11 mouse cellular contexts compared by ENCODE assay signal in the genomic region with DNA sequence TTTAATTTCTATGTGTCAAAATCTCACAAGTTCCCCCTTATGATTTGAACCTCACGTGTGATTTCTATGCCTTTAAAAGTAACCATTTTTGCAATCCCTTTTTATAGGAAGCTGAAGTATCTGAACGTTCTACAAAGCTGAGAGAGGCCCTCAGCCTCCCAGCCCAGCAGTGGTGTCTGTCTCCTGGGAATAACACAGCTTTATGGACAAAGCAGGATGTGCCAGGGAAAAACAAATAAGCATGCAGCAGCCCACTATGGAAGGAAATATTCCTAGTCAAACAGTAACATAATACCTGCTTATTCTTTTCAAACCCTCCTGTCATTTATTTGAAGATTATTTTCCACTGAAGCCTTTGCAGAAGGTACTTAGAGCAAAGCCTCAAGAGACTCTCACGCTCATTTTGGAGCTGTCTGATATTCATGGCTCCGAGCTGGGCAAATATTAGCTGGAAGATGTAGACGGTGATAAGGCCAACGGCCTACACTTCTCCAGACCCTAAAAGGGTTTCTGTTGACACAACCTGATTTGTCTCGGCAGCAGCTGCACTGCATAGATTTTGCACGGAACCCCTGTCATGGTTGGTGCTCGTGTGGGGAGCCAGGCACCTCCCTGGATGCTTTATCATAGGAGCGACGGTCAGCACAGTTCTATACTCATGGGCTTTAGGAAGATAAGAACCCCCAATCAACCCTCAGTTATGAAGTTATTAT. TPM values are rescaled to one million over a fixed set of nuclear protein-coding genes. Genes with fewer than 3 reads are reported as not detected.
DNase-seq lines count a peak whose midpoint lies in the region; ATAC-seq and TF ChIP-seq lines count a peak whose summit lies in the region.
"Had no signal": no experiment of that assay in that cellular context is flagged by ENCODE, and none has a peak within 500 bp of the region (broad histone marks: within the 10 kb centered on the region; RNA-seq: fewer than 3 reads in every experiment).

No protein-coding gene starts in this region.

- 32% methylated on average over 11 of the region's 11 CpGs for WGBS in heart, embryonic 16.5 days

- peak overlapping the region; percentile 60 for H3K9ac ChIP-seq in heart, embryonic 16.5 days (ENCODE audit: low read length)

- H3K4me1 ChIP-seq in heart, embryonic 16.5 days (ENCODE audit: control insufficient read depth, insufficient read depth, low read length) = peaks cover 29% of the 10 kb centered on the region
- H3K4me1 ChIP-seq in erythroblast, embryonic 14.5 days (ENCODE audit: control insufficient read depth) = peaks cover 85% of the 10 kb centered on the region

- H3K9me3 ChIP-seq in heart, embryonic 16.5 days (replicated peaks; ENCODE audit: control insufficient read depth, low read length) = no peaks in the 10 kb centered on the region
- no peaks in the 10 kb centered on the region for H3K9me3 ChIP-seq in erythroblast, embryonic 14.5 days (ENCODE audit: control insufficient read depth, low read length)

- DNase-seq in heart, postnatal 10 days = no peak
- DNase-seq in brain, embryonic 14.5 days (ENCODE audit: low read depth) = peak; percentile 53
- no peak for DNase-seq in B cell, adult 2 months
- no peak for DNase-seq in embryo, embryonic 10 days (ENCODE audit: low spot score)
- DNase-seq in left cerebral cortex, adult 11 months (ENCODE audit: low spot score) = no peak
- DNase-seq: kidney, postnatal 36 days; thymus, adult 18-20 months had no signal

- H3K4me2 ChIP-seq in heart, embryonic 16.5 days (ENCODE audit: low read depth, low read length) = peak overlapping the region; percentile 36; the same call in 1 of the 2 replicates

- no peak for TF ChIP-seq CTCF in brain, embryonic 14.5 days (IDR thresholded peaks at IDR 0.05; ENCODE audit: borderline replicate concordance, extremely low read depth, insufficient read depth, insufficient read length)

- no peaks in the 10 kb centered on the region for H3K27me3 ChIP-seq in heart, embryonic 16.5 days (ENCODE audit: control insufficient read depth, insufficient read depth, low read length)
- no peaks in the 10 kb centered on the region for H3K27me3 ChIP-seq in erythroblast, embryonic 14.5 days (ENCODE audit: control insufficient read depth)

- H3K27ac ChIP-seq in heart, embryonic 16.5 days (ENCODE audit: low read length) = peak overlapping the region; percentile 67

- intact Hi-C loops in heart, postnatal 10 days (cut with DNase I) = no loop called here

- no peak for TF ChIP-seq POLR2A in brain, embryonic 14.5 days (IDR thresholded peaks at IDR 0.05; ENCODE audit: borderline replicate concordance, extremely low read depth, insufficient read depth, insufficient read length, poor library complexity, severe bottlenecking)

- no peak overlapping the region for H3K4me3 ChIP-seq in heart, embryonic 16.5 days (ENCODE audit: low read length)
- peak overlapping the region; percentile 36 for H3K4me3 ChIP-seq in erythroblast, embryonic 14.5 days (replicated peaks)

- H3K36me3 ChIP-seq in heart, embryonic 16.5 days (ENCODE audit: control insufficient read depth, insufficient read depth) = no peaks in the 10 kb centered on the region
- H3K36me3 ChIP-seq in erythroblast, embryonic 14.5 days (ENCODE audit: control insufficient read depth) = no peaks in the 10 kb centered on the region

- ATAC-seq in heart, embryonic 16.5 days (replicated peaks; ENCODE audit: extremely low read depth, insufficient read depth, low FRiP score) = no peak
- peak; percentile 38 for ATAC-seq in megakaryocyte progenitor cell, adult 5-6 weeks (replicated peaks; ENCODE audit: poor library complexity)

RNA-seq across cellular contexts. Expression of gene Ddc, which starts 13.3 kb away (rescaled TPM):
- 112 TPM in 2 replicates for polyA plus RNA-seq in heart, embryonic 16.5 days (2015; fragmentation: Nextera tagmentation; extraction: Ambion mirVana)
- 10 to 100 TPM; 11.0 to 11.9 TPM for total RNA-seq in heart, postnatal 10 days (2021)
- 11.2 and 13.8 TPM in 2 replicates for polyA plus RNA-seq in brain, embryonic 14.5 days (2012; rRNA removed)
- 0.05 TPM in 1 of 2 replicates, not detected in the other for polyA plus RNA-seq in erythroblast, embryonic 14.5 days (2012)
- not detected in 2 replicates for total RNA-seq in megakaryocyte progenitor cell, adult 5-6 weeks (2015)
- not detected in 2 replicates for total RNA-seq in megakaryocyte progenitor cell, adult 5-6 weeks (2017)
- total RNA-seq: common myeloid progenitor, adult 5-6 weeks had no signal

Comparison
In these comparisons a context has a peak if more than half of its experiments do, and no peak if none do; other contexts are left out.
1. RNA of gene Ddc, which starts 13.3 kb away (polyA plus RNA-seq): 112 TPM in heart, embryonic 16.5 days and 11.2 to 13.8 TPM in brain, embryonic 14.5 days; 0.05 TPM in erythroblast, embryonic 14.5 days; every median in the first group is over 10 times any median in the second.